Mouse (Mus musculus) activated CD4-positive, CD25-positive, alpha-beta regulatory T cell, adult 4 months (primary cell): ENCODE data around the gene Esyt3. TPM values are rescaled to one million over a fixed set of nuclear protein-coding genes. Genes with fewer than 3 reads are reported as not detected.

Source experiments
- ATAC-seq: one replicate; pipeline ENCODE4 v1.8.0; 2017
- polyA plus RNA-seq, 2 experiments: library from polyadenylated mRNA; unstranded; fragments of 100-300 nt; shearing (Covaris generic); gene quantifications; one replicate each; pipeline ENCODE4 v1.2.1; 2017

Gene Esyt3
- under 1 TPM; 0.11 to 0.13 TPM for polyA plus RNA-seq

- ATAC-seq: no peak
Measured at GRCm38 (mm10) chr9:99357921-99358692, at the start of gene Esyt3. Esyt3 (minus strand) TSS chr9:99358557.

- no peak for ATAC-seq
Measured at GRCm38 (mm10) chr9:99401288-99401974, 43.1 kb upstream of the Esyt3 start.

- ATAC-seq: no peak
Measured at GRCm38 (mm10) chr9:99400781-99401180, 42.4 kb upstream of the Esyt3 start.

GRCm38 (mm10) chr9:99397056-99397815 lies 38.9 kb upstream of the Esyt3 start:
- no peak for ATAC-seq

GRCm38 (mm10) chr9:99394366-99394765 lies 36.0 kb upstream of the Esyt3 start:
- no peak for ATAC-seq

- ATAC-seq: no peak
Measured at GRCm38 (mm10) chr9:99393146-99393545, 34.8 kb upstream of the Esyt3 start.

GRCm38 (mm10) chr9:99391557-99391956 lies 33.2 kb upstream of the Esyt3 start:
- ATAC-seq: no peak

GRCm38 (mm10) chr9:99390716-99391115 lies 32.4 kb upstream of the Esyt3 start:
- ATAC-seq: no peak

GRCm38 (mm10) chr9:99390201-99390600 lies 31.8 kb upstream of the Esyt3 start:
- no peak for ATAC-seq

- ATAC-seq: no peak
Measured at GRCm38 (mm10) chr9:99389506-99389905, 31.1 kb upstream of the Esyt3 start.

- no peak for ATAC-seq
Measured at GRCm38 (mm10) chr9:99388856-99389255, 30.5 kb upstream of the Esyt3 start.

GRCm38 (mm10) chr9:99388078-99388477 lies 29.7 kb upstream of the Esyt3 start:
- no peak for ATAC-seq

GRCm38 (mm10) chr9:99382556-99382955 lies 24.2 kb upstream of the Esyt3 start:
- no peak for ATAC-seq

- ATAC-seq: no peak
Measured at GRCm38 (mm10) chr9:99379194-99379593, 20.8 kb upstream of the Esyt3 start.

GRCm38 (mm10) chr9:99376591-99377418 lies 18.4 kb upstream of the Esyt3 start:
- no peak for ATAC-seq

- no peak for ATAC-seq
Measured at GRCm38 (mm10) chr9:99368431-99368830, 10.1 kb upstream of the Esyt3 start.

- no peak for ATAC-seq
Measured at GRCm38 (mm10) chr9:99365906-99366305, 7.5 kb upstream of the Esyt3 start.

- no peak for ATAC-seq
Measured at GRCm38 (mm10) chr9:99363076-99363475, 4.7 kb upstream of the Esyt3 start.

- no peak for ATAC-seq
Measured at GRCm38 (mm10) chr9:99361946-99362345, 3.6 kb upstream of the Esyt3 start.

GRCm38 (mm10) chr9:99359012-99359411 lies 655 bp upstream of the Esyt3 start:
- no peak for ATAC-seq

- ATAC-seq: no peak
Measured at GRCm38 (mm10) chr9:99357561-99357920, 816 bp downstream of the Esyt3 start.

- no peak for ATAC-seq
Measured at GRCm38 (mm10) chr9:99355971-99356370, 2.4 kb downstream of the Esyt3 start.

- no peak for ATAC-seq
Measured at GRCm38 (mm10) chr9:99354796-99355195, 3.6 kb downstream of the Esyt3 start.
